Mouse (Mus musculus): Measurements from ENCODE around the gene Crk.

DNA sequence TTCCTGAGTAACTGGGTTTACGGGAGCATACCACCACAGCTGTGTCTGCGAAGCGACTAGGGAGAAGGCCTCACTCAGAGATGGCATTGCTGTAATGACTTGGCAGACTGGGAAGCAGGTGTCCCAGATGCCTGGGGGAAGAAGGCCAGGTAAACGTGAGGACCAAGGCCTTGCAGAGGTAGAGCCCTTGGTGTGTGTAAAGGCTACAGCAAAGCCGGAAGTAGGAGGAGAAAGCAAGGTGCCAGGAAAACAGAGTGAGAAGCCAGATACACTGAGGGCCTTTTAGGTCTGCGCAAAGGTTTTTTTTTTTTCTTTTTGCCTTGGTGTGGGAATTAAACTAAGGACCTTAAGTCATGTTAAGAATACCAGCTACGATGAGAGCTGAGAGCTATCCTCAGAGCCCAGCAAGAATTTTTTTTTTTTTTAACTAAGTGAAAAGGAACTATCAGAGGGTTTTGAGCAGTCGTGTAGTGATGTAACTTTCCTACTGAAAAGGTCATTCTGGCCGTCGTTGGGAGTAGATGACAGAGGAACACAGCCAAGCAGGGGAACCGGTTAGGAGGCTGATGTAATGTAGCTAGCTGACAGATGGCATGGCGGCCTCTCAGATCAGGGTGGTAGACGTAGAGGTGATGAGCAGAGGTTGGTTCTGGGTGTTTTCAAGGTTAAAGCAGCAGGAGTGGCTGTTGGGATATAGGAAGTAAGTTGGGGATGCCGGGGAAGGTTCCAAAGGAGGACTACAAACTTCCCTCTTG, 19.9 kb upstream of the Crk start:
- TF ChIP-seq CTCF (IDR thresholded peaks at IDR 0.05; ENCODE audit: low read depth) (no peak), EP300 (IDR thresholded peaks at IDR 0.05; ENCODE audit: low read depth) (no peak)

Data from heart, postnatal 0 days (tissue).